ENCODE assay signal across 26 mouse cellular contexts in the genomic region with DNA sequence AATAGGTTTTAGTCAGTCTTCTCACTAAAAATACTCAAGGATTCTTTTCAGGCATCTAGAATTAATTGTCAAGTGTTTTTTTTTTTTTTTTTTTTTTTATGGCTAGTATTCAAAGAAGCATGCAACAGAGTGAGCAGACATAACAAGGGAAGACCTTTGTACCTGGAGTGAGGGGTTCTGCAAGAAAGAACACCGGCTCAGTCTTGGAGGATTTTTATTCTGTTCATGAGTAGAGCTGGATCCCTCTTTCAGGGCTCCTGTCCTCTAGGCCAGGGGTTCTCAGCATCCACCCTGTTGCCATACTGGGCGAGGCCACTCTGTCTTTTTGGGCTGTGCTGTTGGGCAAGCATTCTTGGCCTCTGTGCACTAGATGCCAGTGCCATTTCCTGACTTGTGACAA. TPM values are rescaled to one million over a fixed set of nuclear protein-coding genes. Genes with fewer than 3 reads are reported as not detected.
DNase-seq lines count a peak whose midpoint lies in the region; ATAC-seq and TF ChIP-seq lines count a peak whose summit lies in the region.
"Had no signal": no experiment of that assay in that cellular context is flagged by ENCODE, and none has a peak within 500 bp of the region (broad histone marks: within the 10 kb centered on the region; RNA-seq: fewer than 3 reads in every experiment).

No protein-coding gene starts in this region.

- H3K4me1 ChIP-seq in limb, embryonic 15.5 days: peaks cover 52% of the 10 kb centered on the region

- no peaks in the 10 kb centered on the region for H3K9me3 ChIP-seq in limb, embryonic 15.5 days
- H3K9me3 ChIP-seq: forebrain, embryonic 12.5 days; hindbrain, embryonic 12.5 days; lung, embryonic 15.5 days; midbrain, embryonic 12.5 days; stomach, embryonic 15.5 days had no signal

- DNase-seq in gastrocnemius, adult 2 months: no peak
- no peak for DNase-seq in gastrocnemius, postnatal 36 days
- DNase-seq in kidney, postnatal 14 days: peak; percentile 14
- no peak for DNase-seq in kidney, adult 11 months
- peak; percentile 66 for DNase-seq in adipocyte (ENCODE audit: low spot score)
- no peak for DNase-seq in cerebellum, adult 9-10 months
- DNase-seq: adrenal gland, postnatal 25 days; cerebellum, adult 9-11 months; lung, postnatal 36 days; thymus, postnatal 25 days had no signal

- no peak overlapping the region for H3K9ac ChIP-seq in limb, embryonic 15.5 days
- H3K9ac ChIP-seq: forebrain, embryonic 12.5 days; hindbrain, embryonic 12.5 days; liver, embryonic 14.5 days; lung, embryonic 15.5 days; midbrain, embryonic 12.5 days; stomach, embryonic 15.5 days had no signal

- no peak for TF ChIP-seq CTCF in gastrocnemius, adult 2 months (IDR thresholded peaks at IDR 0.05)

- 92% methylated on average over 2 of the region's 2 CpGs for WGBS in limb, embryonic 15.5 days

- ATAC-seq in limb, embryonic 15.5 days (ENCODE audit: insufficient number of reproducible peaks, low FRiP score, low TSS enrichment, low read depth): no peak
- ATAC-seq: CD4-positive, CD25-positive, alpha-beta regulatory T cell, adult 4 months had no signal

- peak overlapping the region; percentile 59 for H3K27ac ChIP-seq in gastrocnemius, adult 2 months
- H3K27ac ChIP-seq in limb, embryonic 15.5 days: 0 out of 2 replicates have a peak overlapping the region, but pooled peaks have one; percentile 85
- H3K27ac ChIP-seq: forebrain, embryonic 12.5 days; hindbrain, embryonic 12.5 days; liver, embryonic 14.5 days; lung, embryonic 15.5 days; midbrain, embryonic 12.5 days; stomach, embryonic 15.5 days had no signal

- H3K4me3 ChIP-seq in gastrocnemius, adult 2 months: no peak overlapping the region; the same call in 1 of the 2 replicates
- no peak overlapping the region for H3K4me3 ChIP-seq in limb, embryonic 15.5 days
- H3K4me3 ChIP-seq: erythroblast, embryonic 14.5 days; forebrain, embryonic 12.5 days; hindbrain, embryonic 12.5 days; lung, embryonic 15.5 days; midbrain, embryonic 12.5 days; stomach, embryonic 15.5 days had no signal

- intact Hi-C loops in gastrocnemius, adult 2 months (cut with DNase I): no loop called here
- intact Hi-C loops in gastrocnemius, postnatal 36 days (cut with DNase I): no loop called here

- H3K27me3 ChIP-seq in limb, embryonic 15.5 days: no peaks in the 10 kb centered on the region
- H3K27me3 ChIP-seq: hindbrain, embryonic 12.5 days; lung, embryonic 15.5 days; midbrain, embryonic 12.5 days; stomach, embryonic 15.5 days had no signal

- H3K4me2 ChIP-seq in limb, embryonic 15.5 days: no peak overlapping the region
- H3K4me2 ChIP-seq: forebrain, embryonic 12.5 days; hindbrain, embryonic 12.5 days; lung, embryonic 15.5 days; midbrain, embryonic 12.5 days; stomach, embryonic 15.5 days had no signal

- no peaks in the 10 kb centered on the region for H3K36me3 ChIP-seq in limb, embryonic 15.5 days
- H3K36me3 ChIP-seq: forebrain, embryonic 12.5 days; hindbrain, embryonic 12.5 days; lung, embryonic 15.5 days; midbrain, embryonic 12.5 days; stomach, embryonic 15.5 days had no signal

RNA-seq across cellular contexts. Expression of a gene that starts 7.3 kb away (rescaled TPM):
- 10 to 100 TPM; 11.1 to 12.2 TPM for total RNA-seq in gastrocnemius, adult 2 months (2021)
- total RNA-seq in gastrocnemius, postnatal 36 days (2021): 10 to 100 TPM; 10.9 TPM
- polyA plus RNA-seq in limb, embryonic 15.5 days (2015; fragmentation: Nextera tagmentation; extraction: Ambion mirVana): 25.7 and 30.5 TPM in 2 replicates

RNA-seq across cellular contexts. Expression of a gene that starts 7.5 kb away (rescaled TPM):
- not detected for total RNA-seq in gastrocnemius, adult 2 months (2021)
- total RNA-seq in gastrocnemius, postnatal 36 days (2021): not detected
- 0.06 and 0.13 TPM in 2 replicates for polyA plus RNA-seq in limb, embryonic 15.5 days (2015; fragmentation: Nextera tagmentation; extraction: Ambion mirVana)
- total RNA-seq: gastrocnemius, postnatal 4 days; heart, adult 8-10 months; heart, postnatal 25 days; monocyte, adult 5-6 weeks; neutrophil, adult 5-6 weeks had no signal
- polyA plus RNA-seq: embryonic facial prominence, embryonic 11.5 days; erythroblast, embryonic 14.5 days; forebrain, embryonic 12.5 days; heart, embryonic 14.5 days; liver, embryonic 14.5 days; midbrain, embryonic 12.5 days had no signal

Comparison
In these comparisons a context has a peak if more than half of its experiments do, and no peak if none do; other contexts are left out.
1. DNase-seq: peak in kidney, postnatal 14 days (single experiment) and adipocyte (single experiment); none in gastrocnemius, adult 2 months (single experiment), gastrocnemius, postnatal 36 days (0 of 2), kidney, adult 11 months (single experiment) and cerebellum, adult 9-10 months (single experiment).